Mouse (Mus musculus) bone marrow macrophage, adult 2 months (primary cell): ENCODE data around the gene Aph1a.

Source experiments
- CTCF ChIP-seq: IDR thresholded peaks from 2 replicates; pipeline ENCODE4 v1.5.1; 2012; ENCODE audit warnings: low read depth, mild to moderate bottlenecking, low read length, moderate library complexity
- POLR2A ChIP-seq: IDR thresholded peaks from 2 replicates; pipeline ENCODE4 v1.6.1; 2012; ENCODE audit warnings: mild to moderate bottlenecking, low read depth, low read length, borderline replicate concordance

DNA sequence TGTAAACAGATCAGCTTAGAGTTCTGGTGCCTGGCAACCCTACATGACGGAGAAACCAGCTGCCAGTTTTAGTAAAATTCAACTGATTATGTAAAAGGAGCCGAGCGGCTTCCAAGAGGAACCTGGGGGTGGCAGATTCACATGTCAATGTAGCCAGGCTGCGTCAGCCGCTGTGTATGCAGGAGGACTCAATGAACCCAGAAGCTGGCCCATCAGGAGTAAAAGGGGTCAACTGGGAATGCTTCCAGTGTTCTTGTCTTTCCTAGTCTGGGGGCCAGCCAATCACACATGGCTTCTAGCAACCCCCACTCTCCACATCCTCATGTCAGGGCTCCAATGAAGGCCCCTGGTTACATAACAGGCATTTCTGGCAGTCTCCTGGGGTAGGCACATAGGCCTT lies 28.7 kb upstream of the Aph1a start:
- TF ChIP-seq POLR2A (no peak), CTCF (no peak)
